Mouse (Mus musculus) heart, postnatal 25 days (tissue): Measurements from ENCODE around the gene Pole2. TPM values are rescaled to one million over a fixed set of nuclear protein-coding genes. Genes with fewer than 3 reads are reported as not detected.

Experiments used
- DNase-seq: peaks from one replicate; pipeline ENCODE4 v3.0.0; 2022; ENCODE audit warnings: low spot score
- intact Hi-C: fragments of 180-260 bp; cut with DNase I; formaldehyde crosslinking; loops from one replicate; pipeline ENCODE4 v1.15.1; 2025
- total RNA-seq, 2 experiments: library from RNA; stranded (reverse); gene quantifications; 2 replicates each; pipeline ENCODE4 v1.2.3; 2021

Pole2 gene
- total RNA-seq = 1 to 10 TPM in 1 of 2 experiments, under 1 TPM in 1; 0.98 to 1.2 TPM

- DNase-seq = peak; percentile 78
- intact Hi-C loops = loop anchor here (5.0 kb wide), 1 partner anchor 69 kb away; the partner anchor contains the start of gene Klhdc2
Measured at GRCm38 (mm10) chr12:69227776-69228466, at the start of gene Pole2. Pole2 (minus strand) TSS chr12:69228195.

- DNase-seq = no peak
Measured at GRCm38 (mm10) chr12:69268956-69269355, 41.0 kb upstream of the Pole2 start.

GRCm38 (mm10) chr12:69267956-69268632 is 40.1 kb upstream of the Pole2 start:
- DNase-seq = no peak
- intact Hi-C loops = no loop called here

More at GRCm38 (mm10) chr12:69268956-69269355, 41.0 kb upstream of the Pole2 start:
- intact Hi-C loops = no loop called here

- no peak for DNase-seq
- intact Hi-C loops = no loop called here
Measured at GRCm38 (mm10) chr12:69265031-69265430, 37.0 kb upstream of the Pole2 start.

GRCm38 (mm10) chr12:69262251-69262650 is 34.3 kb upstream of the Pole2 start:
- intact Hi-C loops = no loop called here
- DNase-seq = no peak

- intact Hi-C loops = no loop called here
- DNase-seq = no peak
Measured at GRCm38 (mm10) chr12:69257836-69258235, 29.8 kb upstream of the Pole2 start.

GRCm38 (mm10) chr12:69253806-69254205 is 25.8 kb upstream of the Pole2 start:
- intact Hi-C loops = no loop called here

GRCm38 (mm10) chr12:69250756-69251155 is 22.8 kb upstream of the Pole2 start:
- no peak for DNase-seq
- intact Hi-C loops = no loop called here

More at GRCm38 (mm10) chr12:69253806-69254205, 25.8 kb upstream of the Pole2 start:
- DNase-seq = no peak

- DNase-seq = no peak
- intact Hi-C loops = no loop called here
Measured at GRCm38 (mm10) chr12:69249766-69250165, 21.8 kb upstream of the Pole2 start.

- DNase-seq = peak; percentile 51
Measured at GRCm38 (mm10) chr12:69241771-69242431, 13.9 kb upstream of the Pole2 start.

GRCm38 (mm10) chr12:69241405-69241770 is 13.4 kb upstream of the Pole2 start:
- intact Hi-C loops = no loop called here
- no peak for DNase-seq

More at GRCm38 (mm10) chr12:69241771-69242431, 13.9 kb upstream of the Pole2 start:
- intact Hi-C loops = loop anchor here (2.0 kb wide), 1 partner anchor 55 kb away; the partner anchor contains the start of gene Klhdc2

- intact Hi-C loops = no loop called here
Measured at GRCm38 (mm10) chr12:69240876-69241275, 12.9 kb upstream of the Pole2 start, which contains the start of gene Klhdc1. Klhdc1 (plus strand) TSS chr12:69241176.

GRCm38 (mm10) chr12:69238284-69238683 is 10.3 kb upstream of the Pole2 start:
- intact Hi-C loops = no loop called here
- no peak for DNase-seq

More at GRCm38 (mm10) chr12:69240876-69241275, 12.9 kb upstream of the Pole2 start, which contains the start of gene Klhdc1:
- no peak for DNase-seq

GRCm38 (mm10) chr12:69235782-69236181 is 7.8 kb upstream of the Pole2 start:
- no peak for DNase-seq
- intact Hi-C loops = no loop called here

- intact Hi-C loops = loop anchor here (5.0 kb wide), 1 partner anchor 68 kb away; the partner anchor contains the start of gene Klhdc2
- DNase-seq = no peak
Measured at GRCm38 (mm10) chr12:69229251-69229650, 1.3 kb upstream of the Pole2 start.

GRCm38 (mm10) chr12:69220613-69221277 is 7.2 kb downstream of the Pole2 start:
- DNase-seq = no peak
- intact Hi-C loops = no loop called here

- intact Hi-C loops = no loop called here
- DNase-seq = no peak
Measured at GRCm38 (mm10) chr12:69216587-69216986, 11.4 kb downstream of the Pole2 start.

GRCm38 (mm10) chr12:69215000-69215785 is 12.8 kb downstream of the Pole2 start:
- intact Hi-C loops = no loop called here
- DNase-seq = peak; percentile 44

- intact Hi-C loops = no loop called here
- DNase-seq = no peak
Measured at GRCm38 (mm10) chr12:69214393-69214792, 13.6 kb downstream of the Pole2 start.
